Mouse (Mus musculus) liver, embryonic 14 days (tissue): ENCODE data around the gene Gna15. TPM values are rescaled to one million over a fixed set of nuclear protein-coding genes. Genes with fewer than 3 reads are reported as not detected.

Experiments
- polyA plus RNA-seq: library from polyadenylated mRNA; depleted of rRNA; stranded (reverse); fragments of >200 nt; gene quantifications from 2 replicates; pipeline ENCODE4 v1.2.3, GENCODE M21; 2012; rRNA removed

Gene Gna15
- 4.3 and 4.6 TPM in 2 replicates for polyA plus RNA-seq

DNA sequence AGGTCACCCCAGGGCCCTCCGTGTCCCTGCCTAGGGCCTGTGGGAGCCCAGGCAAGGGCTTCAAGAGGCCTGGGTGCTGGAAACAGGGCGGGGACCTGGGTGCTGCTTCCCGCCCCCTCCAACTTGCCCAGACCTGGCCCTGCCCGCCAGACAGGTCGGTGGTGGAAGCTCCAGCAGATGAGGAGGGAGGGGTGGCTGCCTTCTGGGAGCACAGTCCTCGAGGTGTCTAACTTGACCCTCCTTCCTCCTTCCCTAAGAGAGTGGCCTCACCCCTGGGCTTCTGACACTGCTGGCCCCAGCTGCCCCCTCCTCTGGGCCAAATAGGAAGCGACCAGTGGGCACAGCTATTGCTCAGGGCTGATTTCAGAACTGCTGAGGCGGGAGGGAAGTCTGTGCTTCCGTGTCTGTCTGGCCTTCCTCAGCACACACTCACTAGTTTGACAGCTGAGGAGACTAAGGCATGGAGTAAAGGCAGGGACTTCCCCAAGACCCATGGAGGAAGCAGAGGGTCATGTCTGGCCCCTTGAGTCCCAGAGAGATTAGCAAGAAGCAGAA is at the start of gene Gna15:
TSS of gene Gna15 (minus strand) at position 175 of the 555 bp plus-strand sequence.

DNA sequence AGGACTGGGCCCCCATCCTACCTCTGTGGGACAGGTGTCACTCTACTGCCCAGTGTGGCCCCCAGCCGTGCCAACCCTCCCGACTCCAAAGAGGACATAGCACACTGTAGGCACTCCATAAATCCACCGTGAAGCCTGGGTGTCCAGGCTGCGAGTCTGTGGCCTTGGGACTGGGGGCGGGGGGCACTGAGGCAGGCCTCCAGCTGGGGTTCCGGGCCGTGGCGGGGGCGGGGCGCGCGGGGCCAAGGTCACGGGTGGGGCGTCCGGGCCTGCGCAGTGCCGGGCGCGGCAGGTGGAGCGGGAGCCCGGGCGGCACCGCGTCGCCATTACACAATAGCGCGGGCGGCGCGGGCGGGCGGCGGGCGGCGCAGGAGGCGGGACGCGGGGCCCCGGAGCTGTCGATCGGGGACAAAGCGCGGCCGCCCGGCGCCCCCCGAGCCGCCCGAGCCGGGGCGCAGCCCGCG is 35.2 kb upstream of the Gna15 start, which contains the start of gene Aes:
TSS of gene Aes (plus strand) at position 326 of the 464 bp plus-strand sequence.

DNA sequence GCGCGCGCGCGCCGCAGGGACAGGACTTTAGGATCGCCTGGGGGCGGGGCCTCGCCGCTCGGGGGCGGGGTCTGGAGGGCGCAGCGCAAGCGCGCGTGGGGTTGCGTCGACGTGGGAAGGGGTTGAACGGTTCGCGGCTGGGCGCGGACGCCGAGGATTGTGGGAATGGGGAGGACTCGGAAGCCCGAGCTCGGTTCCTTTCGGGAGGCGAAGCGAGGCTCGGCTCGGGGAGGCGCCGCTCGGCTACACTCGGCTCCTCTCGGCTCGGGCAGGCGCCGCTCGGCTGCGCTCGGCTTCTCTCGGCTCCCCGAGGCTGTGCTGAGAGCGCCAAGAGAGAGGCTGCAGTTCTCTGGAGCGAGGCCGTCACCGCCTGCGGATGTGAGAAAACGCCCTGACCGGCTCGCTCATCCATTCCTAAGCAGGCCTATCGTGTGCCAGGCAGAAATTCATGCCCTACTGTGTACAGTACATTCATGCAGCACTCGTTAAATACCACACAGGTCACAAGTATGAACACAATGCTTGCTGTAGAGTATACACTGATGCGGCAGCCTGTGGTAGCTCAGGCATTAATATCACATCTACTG is 21.2 kb upstream of the Gna15 start, which contains the start of gene Gna11:
TSS of gene Gna11 (minus strand) at position 30 of the 587 bp plus-strand sequence.

DNA sequence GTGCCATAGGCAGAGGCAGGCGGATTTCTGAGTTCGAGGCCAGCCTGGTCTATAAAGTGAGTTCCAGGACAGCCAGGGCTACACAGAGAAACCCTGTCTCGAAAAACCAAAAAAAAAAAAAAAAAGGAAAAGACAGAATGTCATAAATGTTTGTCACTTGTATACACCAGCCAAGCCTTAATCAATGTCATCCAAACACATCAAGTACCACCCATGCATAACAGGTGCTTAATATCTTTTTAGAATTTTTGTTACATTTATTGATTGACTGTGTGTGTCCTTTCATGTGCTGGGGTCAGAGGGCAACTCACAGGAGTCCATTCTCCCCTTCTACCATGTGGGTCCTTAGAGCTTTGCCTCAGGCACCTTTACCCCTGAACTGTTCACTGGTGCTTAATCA is 24.0 kb downstream of the Gna15 start, which contains the start of gene S1pr4:
TSS of gene S1pr4 (minus strand) at position 101 of the 400 bp plus-strand sequence.

GRCm38 (mm10) chr10:81496264-81496901 is 27.6 kb downstream of the Gna15 start, which contains the start of gene Ncln:
Gene Ncln, minus strand, starts transcription at chr10:81496392.

DNA sequence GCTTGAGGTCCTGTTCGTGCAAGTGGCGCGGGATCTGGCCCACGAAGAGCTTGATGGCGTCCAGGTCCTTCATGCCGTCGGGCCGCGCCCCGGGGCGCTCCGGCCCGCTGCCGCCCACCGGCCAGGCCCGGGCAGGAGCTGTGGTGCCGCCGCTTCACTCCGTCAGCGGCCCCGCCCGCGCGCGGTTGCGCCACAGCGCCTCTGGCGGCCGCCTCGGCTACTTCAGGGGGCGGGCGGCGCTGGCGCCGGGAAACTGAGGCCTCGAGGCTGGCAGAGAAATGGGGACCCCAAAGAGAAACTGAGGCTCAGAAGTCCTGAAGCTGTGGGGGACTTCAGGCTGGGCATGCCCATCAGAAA is 41.5 kb downstream of the Gna15 start, which contains the start of gene Celf5:
TSS of gene Celf5 (minus strand) at position 177 of the 357 bp plus-strand sequence.

GRCm38 (mm10) chr10:81455181-81455895 is 68.7 kb downstream of the Gna15 start, which contains the start of gene Nfic:
Gene Nfic, minus strand, starts transcription at chr10:81455635.

Other genes starting within 250 kb of the Gna15 start
- 0.21 and 0.25 TPM in 2 replicates for gene Tjp3, start 232.6 kb downstream of the Gna15 start, polyA plus RNA-seq
- gene Pip5k1c, start 231.3 kb downstream of the Gna15 start, polyA plus RNA-seq = 9.9 and 12.5 TPM in 2 replicates
- 23.1 and 24.3 TPM in 2 replicates for gene Cactin, start 203.1 kb downstream of the Gna15 start, polyA plus RNA-seq
- gene Tbxa2r, start 195.5 kb downstream of the Gna15 start, polyA plus RNA-seq = 2.3 and 2.5 TPM in 2 replicates
- 0.01 TPM in 2 replicates for gene Gipc3, start 181.0 kb downstream of the Gna15 start, polyA plus RNA-seq
- 23.8 and 26.9 TPM in 2 replicates for gene Hmg20b, start 173.7 kb downstream of the Gna15 start, polyA plus RNA-seq
- 7.4 and 8.6 TPM in 2 replicates for gene Mfsd12, start 166.7 kb downstream of the Gna15 start, polyA plus RNA-seq
- 0.43 and 0.84 TPM in 2 replicates for gene 4930404N11Rik, start 158.4 kb downstream of the Gna15 start, polyA plus RNA-seq
- gene Fzr1, start 145.7 kb downstream of the Gna15 start, polyA plus RNA-seq = 57.1 and 63.1 TPM in 2 replicates
- gene Dohh, start 139.8 kb downstream of the Gna15 start, polyA plus RNA-seq = 28.6 and 30.2 TPM in 2 replicates
- 0.84 and 0.93 TPM in 2 replicates for gene Gm48551, start 139.8 kb downstream of the Gna15 start, polyA plus RNA-seq
- gene Gm48552, start 135.2 kb downstream of the Gna15 start, polyA plus RNA-seq = 0.55 and 0.90 TPM in 2 replicates
- gene Smim24, start 131.2 kb downstream of the Gna15 start, polyA plus RNA-seq = 1.7 and 2.0 TPM in 2 replicates
- 1.2 and 1.3 TPM in 2 replicates for gene Nfic, start 68.6 kb downstream of the Gna15 start, polyA plus RNA-seq
- 0.05 TPM in 2 replicates for gene Celf5, start 41.5 kb downstream of the Gna15 start, polyA plus RNA-seq
- gene Ncln, start 27.8 kb downstream of the Gna15 start, polyA plus RNA-seq = 46.7 and 55.3 TPM in 2 replicates
- gene S1pr4, start 24.1 kb downstream of the Gna15 start, polyA plus RNA-seq = 1.3 and 1.7 TPM in 2 replicates
- 15.2 and 17.6 TPM in 2 replicates for gene Gna11, start 21.0 kb upstream of the Gna15 start, polyA plus RNA-seq
- gene Aes, start 35.3 kb upstream of the Gna15 start, polyA plus RNA-seq = 131 and 135 TPM in 2 replicates
- 4.2 and 4.8 TPM in 2 replicates for gene Tle2, start 50.3 kb upstream of the Gna15 start, polyA plus RNA-seq
- gene Tle6, start 76.8 kb upstream of the Gna15 start, polyA plus RNA-seq = 4.4 and 4.7 TPM in 2 replicates
- 2.6 and 2.8 TPM in 2 replicates for gene BC025920, start 82.0 kb upstream of the Gna15 start, polyA plus RNA-seq
- gene Sirt6, start 103.6 kb upstream of the Gna15 start, polyA plus RNA-seq = 7.9 TPM in 2 replicates
- gene Ankrd24, start 104.3 kb upstream of the Gna15 start, polyA plus RNA-seq = 5.1 and 5.4 TPM in 2 replicates
- gene Gm10778, start 124.8 kb upstream of the Gna15 start, polyA plus RNA-seq = 0.95 and 0.99 TPM in 2 replicates
- gene Zfp433, start 180.6 kb upstream of the Gna15 start, polyA plus RNA-seq = 1.6 and 1.8 TPM in 2 replicates
- gene Gm3055, start 246.9 kb upstream of the Gna15 start, polyA plus RNA-seq = 0.48 and 0.74 TPM in 2 replicates